Mouse (Mus musculus) forebrain, embryonic 14.5 days (tissue): ENCODE data around the gene Alkbh7. TPM values are rescaled to one million over a fixed set of nuclear protein-coding genes. Genes with fewer than 3 reads are reported as not detected.

Experiments used
- ATAC-seq: fragments of 200-750 bp; cut with Nextera tagmentation; 2 replicates; pipeline ENCODE4 v1.8.0; 2017; ENCODE audit warnings: mild to moderate bottlenecking, moderate library complexity
- DNase-seq: peaks from one replicate; pipeline ENCODE4 v3.0.0-alpha.2; 2015; ENCODE audit warnings: low spot score
- H3K27ac ChIP-seq: fragments of 300-500 bp; sonication (generic); 2 replicates; pipeline ENCODE4 v1.5.1; 2014; ENCODE audit warnings: low read depth, mild to moderate bottlenecking, control low read depth, low read length, moderate library complexity
- H3K27me3 ChIP-seq: fragments of 300-500 bp; sonication (generic); replicated peaks from 2 replicates; pipeline ENCODE4 v1.6.1; 2014; ENCODE audit warnings: low read length, control low read depth, mixed read lengths; ENCODE audit not compliant: control insufficient read depth, insufficient read depth
- H3K36me3 ChIP-seq: fragments of 300-500 bp; sonication (generic); 2 replicates; pipeline ENCODE4 v1.6.1; 2014; ENCODE audit warnings: low read length, control low read depth; ENCODE audit not compliant: control insufficient read depth, insufficient read depth
- H3K4me1 ChIP-seq: fragments of 300-500 bp; sonication (generic); 2 replicates; pipeline ENCODE4 v1.6.1; 2014; ENCODE audit warnings: antibody characterized with exemption, low read length, control low read depth; ENCODE audit not compliant: control insufficient read depth, insufficient read depth
- H3K4me2 ChIP-seq: fragments of 300-500 bp; sonication (generic); 2 replicates; pipeline ENCODE4 v1.6.1; 2014; ENCODE audit warnings: mild to moderate bottlenecking, control low read depth, low read length
- H3K4me3 ChIP-seq: fragments of 300-500 bp; sonication (generic); 2 replicates; pipeline ENCODE4 v1.5.1; 2014; ENCODE audit warnings: low read depth, low read length, control low read depth
- H3K9ac ChIP-seq: fragments of 300-500 bp; sonication (generic); 2 replicates; pipeline ENCODE4 v1.6.1; 2014; ENCODE audit warnings: mild to moderate bottlenecking, low read length, control low read depth, moderate library complexity
- H3K9me3 ChIP-seq: fragments of 300-500 bp; sonication (generic); replicated peaks from 2 replicates; pipeline ENCODE4 v1.6.1; 2016; ENCODE audit warnings: low read length, control low read depth, mixed read lengths; ENCODE audit not compliant: control insufficient read depth
- WGBS: fragments of 180-500 bp; shearing (Covaris S2); extraction: QIAGEN DNeasy Blood & Tissue Kit; methylation state at CpG from one replicate; pipeline ENCODE4 v1.1.7; 2014; 5-methylcytosine and 5-hydroxymethylcytosine counted together
- polyA plus RNA-seq: library from polyadenylated mRNA; unstranded; fragments of >200 nt; fragmentation: Nextera tagmentation; extraction: Ambion mirVana; gene quantifications from 2 replicates; pipeline ENCODE4 v1.2.1, GENCODE M21; 2014

Alkbh7 gene
- polyA plus RNA-seq, 1 experiment from 2014 or later: 44.8 TPM

DNA sequence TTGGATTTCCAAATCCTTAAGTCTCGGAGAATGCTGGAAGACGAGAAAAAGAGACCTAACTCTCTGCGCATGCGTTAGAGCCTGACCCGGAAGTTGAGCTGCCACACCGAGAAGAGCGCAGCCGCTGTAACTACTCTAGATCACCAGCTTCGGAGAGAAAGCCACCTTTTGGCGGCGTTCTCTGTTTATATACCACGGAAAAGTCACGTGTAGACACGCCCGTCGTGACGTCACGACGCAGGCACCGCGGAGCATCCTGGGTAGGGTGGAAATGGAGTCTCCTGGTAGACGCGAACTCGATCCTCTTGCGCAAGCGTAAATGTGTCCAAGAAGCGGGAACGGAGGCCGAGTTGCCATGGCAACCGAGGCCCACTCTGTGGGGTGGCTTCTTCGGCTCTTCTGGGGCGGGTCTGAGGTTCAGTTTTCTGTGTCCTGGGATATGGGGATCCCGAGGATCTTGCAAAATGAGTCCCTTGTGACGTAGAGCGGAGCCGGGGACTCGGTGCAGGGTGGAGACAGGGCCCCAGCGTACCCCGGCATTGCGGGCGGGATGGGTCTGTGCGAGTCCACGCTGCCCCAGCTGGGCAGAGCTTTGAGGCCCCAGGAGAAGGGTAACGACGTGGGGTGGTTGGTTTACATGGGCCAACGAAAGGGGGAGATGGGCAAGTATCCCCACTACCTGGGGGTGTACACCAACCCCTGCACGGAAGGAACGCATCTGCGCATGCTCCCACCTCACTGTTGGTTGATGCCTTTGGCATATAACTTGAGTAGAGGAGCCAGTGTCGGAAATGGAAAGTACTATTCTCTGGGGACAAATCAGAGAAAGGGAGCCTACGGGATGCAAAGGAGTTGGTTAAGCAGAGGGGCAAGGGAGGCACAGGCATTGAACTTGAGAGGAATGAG is 14.3 kb downstream of the Alkbh7 start, which contains the start of the genes Gtf2f1 and Gm17949:
Gtf2f1 (minus strand) TSS at position 53 of the 906 bp plus-strand sequence.
Gm17949 (plus strand) TSS at position 234 of the 906 bp plus-strand sequence.
- DNase-seq (peak; percentile 100), ATAC-seq (peak; percentile 94)
- Histone ChIP-seq H3K27me3 (no peaks in the 10 kb centered on the region), H3K4me3 (peak within 1 kb of the TSS; percentile 68), H3K9ac (peak within 1 kb of the TSS; percentile 81), H3K27ac (peak within 1 kb of the TSS; percentile 87), H3K36me3 (peaks cover 28% of the 10 kb centered on the region), H3K9me3 (no peaks in the 10 kb centered on the region), H3K4me1 (peaks cover 11% of the 10 kb centered on the region; the same call in 1 of the 2 replicates), H3K4me2 (peak within 1 kb of the TSS; percentile 94)
- under 1% methylated on average over 51 of the region's 51 CpGs for WGBS

- DNase-seq (no peak), ATAC-seq (no peak)
- H3K27me3 ChIP-seq: no peaks in the 10 kb centered on the region
- peak overlapping the region; percentile 87; the same call in 1 of the 2 replicates for H3K27ac ChIP-seq
- H3K36me3 ChIP-seq: peaks cover 20% of the 10 kb centered on the region
- no peaks in the 10 kb centered on the region for H3K9me3 ChIP-seq
- peaks cover 11% of the 10 kb centered on the region; the same call in 1 of the 2 replicates for H3K4me1 ChIP-seq
- H3K4me3 ChIP-seq: peak overlapping the region; percentile 68
- H3K9ac ChIP-seq: no peak overlapping the region; the same call in 1 of the 2 replicates
- WGBS: 75% methylated on average over 13 of the region's 13 CpGs
- H3K4me2 ChIP-seq: peak overlapping the region; percentile 57
These were observed 15.2 kb downstream of the Alkbh7 start for GRCm38 (mm10) chr17:57012245-57012795.

- Histone ChIP-seq H3K9ac (no peak overlapping the region), H3K4me3 (no peak overlapping the region), H3K9me3 (no peaks in the 10 kb centered on the region), H3K27me3 (no peaks in the 10 kb centered on the region), H3K4me2 (no peak overlapping the region), H3K4me1 (no peaks in the 10 kb centered on the region), H3K27ac (no peak overlapping the region), H3K36me3 (peaks cover 48% of the 10 kb centered on the region)
- 79% methylated on average over 2 of the region's 2 CpGs for WGBS
- ATAC-seq (no peak), DNase-seq (no peak)
These were observed 22.6 kb downstream of the Alkbh7 start for GRCm38 (mm10) chr17:57019693-57020092.

GRCm38 (mm10) chr17:57020960-57021359 is 23.8 kb downstream of the Alkbh7 start:
- Histone ChIP-seq H3K4me3 (no peak overlapping the region), H3K9ac (no peak overlapping the region), H3K4me2 (no peak overlapping the region), H3K4me1 (no peaks in the 10 kb centered on the region), H3K27me3 (no peaks in the 10 kb centered on the region), H3K36me3 (peaks cover 61% of the 10 kb centered on the region), H3K27ac (no peak overlapping the region), H3K9me3 (no peaks in the 10 kb centered on the region)
- 91% methylated on average over 5 of the region's 5 CpGs for WGBS
- DNase-seq (no peak), ATAC-seq (no peak)

- no peak overlapping the region for H3K4me3 ChIP-seq
- 93% methylated on average over 4 of the region's 4 CpGs for WGBS
- no peak for ATAC-seq
These were observed 30.3 kb downstream of the Alkbh7 start for GRCm38 (mm10) chr17:57027471-57027870.

DNA sequence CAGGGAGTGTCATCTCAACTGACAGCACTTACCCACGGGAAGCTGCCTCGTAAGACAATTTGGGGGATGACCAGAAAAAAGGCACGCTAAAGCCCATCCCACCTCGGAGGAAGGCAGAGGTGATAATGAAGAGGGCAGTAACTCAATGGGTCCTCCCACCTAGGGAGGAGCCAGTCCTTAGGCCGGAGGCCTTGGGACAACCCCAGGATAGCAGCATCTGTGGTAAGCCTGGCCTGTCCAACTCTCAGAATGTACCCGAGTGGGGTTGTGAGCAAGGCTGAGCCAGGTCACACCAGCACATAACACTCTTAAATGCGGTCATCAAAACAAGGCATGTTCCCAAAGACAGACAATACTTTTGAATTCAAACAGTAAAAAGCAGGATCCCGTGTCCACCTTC is 32.6 kb downstream of the Alkbh7 start:
- DNase-seq (no peak), ATAC-seq (no peak)
- Histone ChIP-seq H3K4me1 (peaks cover 10% of the 10 kb centered on the region), H3K36me3 (peaks cover 40% of the 10 kb centered on the region), H3K4me2 (peak overlapping the region; percentile 63), H3K4me3 (peak overlapping the region; percentile 98), H3K9ac (peak overlapping the region; percentile 99), H3K27me3 (no peaks in the 10 kb centered on the region), H3K9me3 (no peaks in the 10 kb centered on the region), H3K27ac (no peak overlapping the region)
- WGBS: 54% methylated on average over 8 of the region's 8 CpGs

More at GRCm38 (mm10) chr17:57027471-57027870, 30.3 kb downstream of the Alkbh7 start:
- no peak for DNase-seq
- peaks cover 62% of the 10 kb centered on the region for H3K36me3 ChIP-seq
- H3K4me2 ChIP-seq: no peak overlapping the region
- peaks cover 10% of the 10 kb centered on the region for H3K4me1 ChIP-seq
- H3K9ac ChIP-seq: no peak overlapping the region
- no peaks in the 10 kb centered on the region for H3K9me3 ChIP-seq
- no peaks in the 10 kb centered on the region for H3K27me3 ChIP-seq
- no peak overlapping the region for H3K27ac ChIP-seq

DNA sequence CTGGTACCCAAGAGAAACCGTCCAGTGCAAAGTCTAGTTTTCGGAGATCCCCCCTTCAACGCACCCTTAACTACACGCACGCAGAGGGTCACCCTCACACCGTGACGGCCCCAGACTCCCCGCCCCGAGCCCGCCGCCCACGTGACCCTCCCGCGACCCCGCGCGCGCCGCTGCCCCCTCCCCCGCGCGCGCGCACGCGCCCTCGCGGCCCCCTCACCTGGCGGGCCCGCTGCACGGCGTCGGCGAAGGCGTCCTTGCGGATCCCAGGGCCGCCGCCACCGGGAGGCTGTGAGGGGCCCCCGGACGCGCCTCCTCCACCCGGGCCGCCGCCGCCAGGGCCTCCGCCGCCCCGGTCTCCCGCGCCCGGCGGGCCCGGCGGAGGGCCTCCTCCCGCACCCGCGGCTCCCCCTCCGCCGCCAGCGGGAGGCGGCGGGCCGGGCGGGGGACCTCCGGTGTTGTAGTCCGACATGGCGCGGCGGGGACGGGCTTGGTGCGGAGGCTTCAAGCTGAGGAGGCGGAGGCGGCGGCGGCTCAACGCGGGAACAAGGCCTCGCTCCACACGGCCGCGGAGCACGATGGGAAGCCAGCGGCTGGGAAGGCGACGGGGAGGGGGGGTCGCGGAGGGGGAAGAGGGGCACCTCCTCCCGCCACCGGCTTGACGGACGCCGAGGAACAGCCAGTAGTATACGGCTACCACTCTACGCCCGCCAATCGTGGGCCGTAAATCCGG is 34.0 kb downstream of the Alkbh7 start, which contains the start of gene Khsrp:
Khsrp (minus strand) TSS at position 592 of the 730 bp plus-strand sequence.
- Histone ChIP-seq H3K4me2 (peak within 1 kb of the TSS; percentile 63), H3K27me3 (no peaks in the 10 kb centered on the region), H3K9me3 (no peaks in the 10 kb centered on the region), H3K9ac (peak within 1 kb of the TSS; percentile 99), H3K4me3 (peak within 1 kb of the TSS; percentile 98), H3K4me1 (peaks cover 10% of the 10 kb centered on the region), H3K36me3 (peaks cover 26% of the 10 kb centered on the region), H3K27ac (peak within 1 kb of the TSS; percentile 95)
- WGBS: 1% methylated on average over 56 of the region's 99 CpGs
- ATAC-seq (no peak), DNase-seq (peak; percentile 39)

GRCm38 (mm10) chr17:57031661-57032420 is 34.7 kb downstream of the Alkbh7 start:
- peaks cover 10% of the 10 kb centered on the region for H3K4me1 ChIP-seq
- no peaks in the 10 kb centered on the region for H3K27me3 ChIP-seq
- peak overlapping the region; percentile 55 for H3K9ac ChIP-seq
- peak overlapping the region; percentile 61 for H3K4me2 ChIP-seq
- no peaks in the 10 kb centered on the region for H3K9me3 ChIP-seq
- DNase-seq (peak; percentile 100), ATAC-seq (peak; percentile 98)
- peaks cover 18% of the 10 kb centered on the region for H3K36me3 ChIP-seq
- H3K27ac ChIP-seq: peak overlapping the region; percentile 78
- WGBS: under 1% methylated on average over 38 of the region's 38 CpGs
- H3K4me3 ChIP-seq: peak overlapping the region; percentile 37
